Mouse (Mus musculus): ENCODE measurements at regions not wholly inside any gene's neighbourhood (a gene's known extent, or its start where the extent isn't known, plus 50 kb on each side); places are given as distances from the start of the nearest gene placed in this dataset.

GRCm38 (mm10) chr16:26247926-26248325, 123.7 kb downstream of the Cldn1 start:
- 52% methylated on average over 1 of the region's 1 CpGs for WGBS (ENCODE audit: insufficient replicate concordance)
- DNase-seq (ENCODE audit: low read depth in 3 of 3, low spot score in 3 of 3) (no peak), ATAC-seq (ENCODE audit: insufficient read depth) (no peak)
- Histone ChIP-seq H3K27ac (no peak overlapping the region), H3K36me3 (replicated peaks; ENCODE audit: control insufficient read depth, insufficient read depth, low read depth) (no peaks in the 10 kb centered on the region), H3K4me3 (ENCODE audit: insufficient read depth in 1 of 2, low read depth in 2 of 2, low read length in 2 of 2) (no peak overlapping the region), H3K4me2 (ENCODE audit: low read depth) (no peak overlapping the region), H3K9me3 (ENCODE audit: control insufficient read depth, low read length) (no peaks in the 10 kb centered on the region), H3K4me1 (replicated peaks; ENCODE audit: control insufficient read depth in 2 of 2, insufficient read depth in 2 of 2, low read length in 1 of 2) (no peaks in the 10 kb centered on the region), H3K9ac (replicated peaks) (no peak overlapping the region), H3K27me3 (ENCODE audit: control insufficient read depth, insufficient read depth, low read length) (no peaks in the 10 kb centered on the region)
- TF ChIP-seq EP300 (IDR thresholded peaks at IDR 0.05; ENCODE audit: low read depth) = no peak

DNA sequence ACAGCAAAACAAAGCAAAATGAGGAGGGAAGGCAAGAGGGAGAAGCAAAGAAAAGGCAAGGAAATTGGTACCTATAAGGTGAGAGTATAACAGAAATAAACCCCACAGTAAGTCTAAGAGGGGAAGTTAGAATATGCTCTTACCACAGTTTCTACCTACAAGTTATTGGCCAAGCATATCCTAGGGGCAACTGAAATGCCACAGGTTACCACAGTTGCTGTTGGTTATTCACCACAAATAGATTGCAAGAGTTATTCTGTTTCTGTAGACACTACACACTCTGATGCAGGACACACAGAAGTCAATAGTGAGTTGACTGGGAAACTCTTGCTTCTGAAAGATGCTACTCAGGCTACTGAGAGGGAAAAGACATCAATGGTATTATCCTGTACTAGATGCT, 129.7 kb upstream of the P3h2 start:
- no peaks in the 10 kb centered on the region for H3K27me3 ChIP-seq (ENCODE audit: control insufficient read depth, insufficient read depth, low read length)
- no peak for ATAC-seq (ENCODE audit: insufficient read depth)

GRCm38 (mm10) chr16:26234113-26234512, 128.5 kb upstream of the P3h2 start:
- no peak overlapping the region for H3K9ac ChIP-seq (replicated peaks)
- no peaks in the 10 kb centered on the region for H3K27me3 ChIP-seq (ENCODE audit: control insufficient read depth, insufficient read depth, low read length)
- no peaks in the 10 kb centered on the region for H3K9me3 ChIP-seq (ENCODE audit: control insufficient read depth, low read length)
- ATAC-seq (ENCODE audit: insufficient read depth) (no peak), DNase-seq (ENCODE audit: low read depth in 3 of 3, low spot score in 3 of 3) (peak; percentile 26 to 31 (median 26))
- H3K4me1 ChIP-seq (replicated peaks; ENCODE audit: control insufficient read depth in 2 of 2, insufficient read depth in 2 of 2, low read length in 1 of 2) = no peaks in the 10 kb centered on the region
- H3K27ac ChIP-seq = no peak overlapping the region
- WGBS (ENCODE audit: insufficient replicate concordance) = 10% methylated on average over 3 of the region's 3 CpGs
- TF ChIP-seq EP300 (IDR thresholded peaks at IDR 0.05; ENCODE audit: low read depth) = no peak
- TF ChIP-seq CTCF (IDR thresholded peaks at IDR 0.05; ENCODE audit: low read depth) = peak; percentile 60
- no peak overlapping the region for H3K4me3 ChIP-seq (ENCODE audit: insufficient read depth in 1 of 2, low read depth in 2 of 2, low read length in 2 of 2)
- no peaks in the 10 kb centered on the region for H3K36me3 ChIP-seq (replicated peaks; ENCODE audit: control insufficient read depth, insufficient read depth, low read depth)
- H3K4me2 ChIP-seq (ENCODE audit: low read depth) = no peak overlapping the region

More for the DNA sequence above, 129.7 kb upstream of the P3h2 start:
- Histone ChIP-seq H3K4me3 (ENCODE audit: insufficient read depth in 1 of 2, low read depth in 2 of 2, low read length in 2 of 2) (no peak overlapping the region), H3K36me3 (replicated peaks; ENCODE audit: control insufficient read depth, insufficient read depth, low read depth) (no peaks in the 10 kb centered on the region), H3K9me3 (ENCODE audit: control insufficient read depth, low read length) (no peaks in the 10 kb centered on the region), H3K27ac (no peak overlapping the region), H3K4me1 (replicated peaks; ENCODE audit: control insufficient read depth in 2 of 2, insufficient read depth in 2 of 2, low read length in 1 of 2) (no peaks in the 10 kb centered on the region), H3K9ac (replicated peaks) (no peak overlapping the region), H3K4me2 (ENCODE audit: low read depth) (no peak overlapping the region)
- no peak for TF ChIP-seq EP300 (IDR thresholded peaks at IDR 0.05; ENCODE audit: low read depth)
- TF ChIP-seq CTCF (IDR thresholded peaks at IDR 0.05; ENCODE audit: low read depth) = no peak
- DNase-seq (ENCODE audit: low read depth in 3 of 3, low spot score in 3 of 3) = no peak

GRCm38 (mm10) chr16:26231110-26231509, 125.5 kb upstream of the P3h2 start:
- Histone ChIP-seq H3K4me1 (replicated peaks; ENCODE audit: control insufficient read depth in 2 of 2, insufficient read depth in 2 of 2, low read length in 1 of 2) (no peaks in the 10 kb centered on the region), H3K9me3 (ENCODE audit: control insufficient read depth, low read length) (no peaks in the 10 kb centered on the region), H3K4me2 (ENCODE audit: low read depth) (no peak overlapping the region), H3K4me3 (ENCODE audit: insufficient read depth in 1 of 2, low read depth in 2 of 2, low read length in 2 of 2) (no peak overlapping the region), H3K27me3 (ENCODE audit: control insufficient read depth, insufficient read depth, low read length) (no peaks in the 10 kb centered on the region), H3K9ac (replicated peaks) (no peak overlapping the region), H3K36me3 (replicated peaks; ENCODE audit: control insufficient read depth, insufficient read depth, low read depth) (no peaks in the 10 kb centered on the region), H3K27ac (no peak overlapping the region)
- TF ChIP-seq CTCF (IDR thresholded peaks at IDR 0.05; ENCODE audit: low read depth) (no peak), EP300 (IDR thresholded peaks at IDR 0.05; ENCODE audit: low read depth) (no peak)
- DNase-seq (ENCODE audit: low read depth in 3 of 3, low spot score in 3 of 3) (no peak), ATAC-seq (ENCODE audit: insufficient read depth) (no peak)
- 71% methylated on average over 1 of the region's 1 CpGs for WGBS (ENCODE audit: insufficient replicate concordance)

DNA sequence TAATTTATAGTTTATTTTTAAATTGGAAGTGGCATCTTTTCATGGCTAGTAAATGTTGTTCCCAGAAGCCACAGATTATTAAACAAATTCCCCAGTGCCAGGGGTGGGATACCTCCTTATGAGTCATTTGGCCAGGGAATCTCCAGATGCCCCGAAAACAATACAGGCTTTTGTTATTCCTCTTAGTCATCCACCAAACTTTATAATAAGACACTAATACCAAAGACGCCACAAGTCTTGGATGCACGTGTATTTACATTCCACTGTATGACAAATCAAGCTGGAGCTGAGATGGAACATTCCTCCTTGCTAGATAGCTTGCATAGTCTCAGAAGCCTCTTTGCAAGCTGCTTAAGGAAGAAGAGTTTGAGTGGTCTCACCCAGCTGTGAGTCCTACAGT, 105.8 kb upstream of the P3h2 start:
- no peak overlapping the region for H3K4me3 ChIP-seq (ENCODE audit: insufficient read depth in 1 of 2, low read depth in 2 of 2, low read length in 2 of 2)
- 51% methylated on average over 3 of the region's 3 CpGs for WGBS (ENCODE audit: insufficient replicate concordance)
- H3K27ac ChIP-seq = no peak overlapping the region
- no peak for DNase-seq (ENCODE audit: low read depth in 3 of 3, low spot score in 3 of 3)
- no peak for ATAC-seq (ENCODE audit: insufficient read depth)
- H3K9me3 ChIP-seq (ENCODE audit: control insufficient read depth, low read length) = no peaks in the 10 kb centered on the region
- H3K27me3 ChIP-seq (ENCODE audit: control insufficient read depth, insufficient read depth, low read length) = no peaks in the 10 kb centered on the region
- no peak overlapping the region for H3K9ac ChIP-seq (replicated peaks)
- no peaks in the 10 kb centered on the region for H3K4me1 ChIP-seq (replicated peaks; ENCODE audit: control insufficient read depth in 2 of 2, insufficient read depth in 2 of 2, low read length in 1 of 2)
- H3K36me3 ChIP-seq (replicated peaks; ENCODE audit: control insufficient read depth, insufficient read depth, low read depth) = no peaks in the 10 kb centered on the region
- H3K4me2 ChIP-seq (ENCODE audit: low read depth) = no peak overlapping the region
- TF ChIP-seq CTCF (IDR thresholded peaks at IDR 0.05; ENCODE audit: low read depth) (no peak), EP300 (IDR thresholded peaks at IDR 0.05; ENCODE audit: low read depth) (no peak)

GRCm38 (mm10) chr16:26199125-26199524, 93.5 kb upstream of the P3h2 start:
- 16% methylated on average over 4 of the region's 4 CpGs for WGBS (ENCODE audit: insufficient replicate concordance)
- H3K4me2 ChIP-seq (ENCODE audit: low read depth) = no peak overlapping the region
- no peaks in the 10 kb centered on the region for H3K27me3 ChIP-seq (ENCODE audit: control insufficient read depth, insufficient read depth, low read length)
- no peak for DNase-seq (ENCODE audit: low read depth in 3 of 3, low spot score in 3 of 3)
- TF ChIP-seq EP300 (IDR thresholded peaks at IDR 0.05; ENCODE audit: low read depth) = no peak
- TF ChIP-seq CTCF (IDR thresholded peaks at IDR 0.05; ENCODE audit: low read depth) = peak; percentile 24; the same call in 1 of the 2 replicates
- H3K9me3 ChIP-seq (ENCODE audit: control insufficient read depth, low read length) = no peaks in the 10 kb centered on the region
- H3K36me3 ChIP-seq (replicated peaks; ENCODE audit: control insufficient read depth, insufficient read depth, low read depth) = no peaks in the 10 kb centered on the region
- H3K4me3 ChIP-seq (ENCODE audit: insufficient read depth in 1 of 2, low read depth in 2 of 2, low read length in 2 of 2) = no peak overlapping the region
- no peak for ATAC-seq (ENCODE audit: insufficient read depth)
- no peaks in the 10 kb centered on the region for H3K4me1 ChIP-seq (replicated peaks; ENCODE audit: control insufficient read depth in 2 of 2, insufficient read depth in 2 of 2, low read length in 1 of 2)
- H3K9ac ChIP-seq (replicated peaks) = no peak overlapping the region
- no peak overlapping the region for H3K27ac ChIP-seq

Measured in liver, embryonic 14.5 days (tissue).